Mouse (Mus musculus) limb, embryonic 14.5 days (tissue): ENCODE measurements around the gene Pip4k2b. TPM values are rescaled to one million over a fixed set of nuclear protein-coding genes. Genes with fewer than 3 reads are reported as not detected.

Experiments used
- ATAC-seq: fragments of 200-750 bp; cut with Nextera tagmentation; 2 replicates; pipeline ENCODE4 v1.8.0; 2017; ENCODE audit warnings: low read depth, moderate number of reproducible peaks, moderate TSS enrichment; ENCODE audit not compliant: low FRiP score
- DNase-seq: peaks from one replicate; pipeline ENCODE4 v3.0.0-alpha.2; 2015; ENCODE audit warnings: low spot score
- H3K27ac ChIP-seq: fragments of 300-500 bp; sonication (generic); replicated peaks from 2 replicates; pipeline ENCODE4 v1.5.1; 2014; ENCODE audit warnings: low read depth, mild to moderate bottlenecking, low read length, moderate library complexity, mixed read lengths
- H3K27me3 ChIP-seq: fragments of 300-500 bp; sonication (generic); 2 replicates; pipeline ENCODE4 v1.6.1; 2014; ENCODE audit warnings: low read length, mixed read lengths; ENCODE audit not compliant: control insufficient read depth, insufficient read depth
- H3K36me3 ChIP-seq: fragments of 300-500 bp; sonication (generic); 2 replicates; pipeline ENCODE4 v1.6.1; 2014; ENCODE audit warnings: mild to moderate bottlenecking, low read length, moderate library complexity, mixed read lengths; ENCODE audit not compliant: control insufficient read depth, insufficient read depth
- H3K4me1 ChIP-seq: fragments of 300-500 bp; sonication (generic); 2 replicates; pipeline ENCODE4 v1.6.1; 2014; ENCODE audit warnings: antibody characterized with exemption, low read length, mixed read lengths; ENCODE audit not compliant: control insufficient read depth, insufficient read depth
- H3K4me2 ChIP-seq: fragments of 300-500 bp; sonication (generic); replicated peaks from 2 replicates; pipeline ENCODE4 v1.6.1; 2014; ENCODE audit warnings: low read depth, mild to moderate bottlenecking, low read length, moderate library complexity; ENCODE audit not compliant: severe bottlenecking
- H3K4me3 ChIP-seq: fragments of 300-500 bp; sonication (generic); replicated peaks from 2 replicates; pipeline ENCODE4 v1.5.1; 2014; ENCODE audit warnings: low read length
- H3K9ac ChIP-seq: fragments of 300-500 bp; sonication (generic); 2 replicates; pipeline ENCODE4 v1.6.1; 2014; ENCODE audit warnings: mild to moderate bottlenecking, low read depth, low read length, moderate library complexity; ENCODE audit not compliant: severe bottlenecking
- H3K9me3 ChIP-seq: fragments of 300-500 bp; sonication (generic); 2 replicates; pipeline ENCODE4 v1.6.1; 2016; ENCODE audit warnings: low read length; ENCODE audit not compliant: control insufficient read depth
- POLR2A ChIP-seq: fragments of 200-500 bp; IDR thresholded peaks from 2 replicates; pipeline ENCODE4 v1.8.0; 2012; ENCODE audit warnings: inconsistent platforms, mild to moderate bottlenecking, moderate library complexity, borderline replicate concordance; ENCODE audit not compliant: insufficient read depth, insufficient read length; ENCODE audit errors: extremely low read depth
- WGBS: fragments of 180-500 bp; shearing (Covaris S2); extraction: QIAGEN DNeasy Blood & Tissue Kit; methylation state at CpG from one replicate; pipeline ENCODE4 v1.1.7; 2014; 5-methylcytosine and 5-hydroxymethylcytosine counted together
- polyA plus RNA-seq, 2 experiments: library from polyadenylated mRNA; depleted of rRNA in 1 of 2; stranded (reverse) in 1 of 2; unstranded in 1 of 2; fragments of >200 nt; fragmentation: Nextera tagmentation in 1 of 2; extraction: Ambion mirVana in 1 of 2; gene quantifications; 2 replicates each; pipeline versions ENCODE4 v1.2.1 to v1.2.3; 2012 to 2014

Pip4k2b gene
- polyA plus RNA-seq, 2 experiments = 2.2 to 34.4 TPM

- no peak for TF ChIP-seq POLR2A
- no peaks in the 10 kb centered on the region for H3K27me3 ChIP-seq
- H3K36me3 ChIP-seq = peaks cover 88% of the 10 kb centered on the region
- H3K9me3 ChIP-seq = no peaks in the 10 kb centered on the region
- H3K4me1 ChIP-seq = no peaks in the 10 kb centered on the region
- no peak for DNase-seq
- H3K4me2 ChIP-seq = no peak overlapping the region
- no peak overlapping the region for H3K4me3 ChIP-seq
- no peak overlapping the region for H3K27ac ChIP-seq
- no peak overlapping the region for H3K9ac ChIP-seq
- WGBS = 92% methylated on average over 8 of the region's 8 CpGs
- ATAC-seq = no peak
Measured at GRCm38 (mm10) chr11:97753277-97753676, 8.8 kb upstream of the Pip4k2b start.

- ATAC-seq (no peak), DNase-seq (no peak)
- no peak for TF ChIP-seq POLR2A
- H3K4me1 ChIP-seq = peaks cover 3% of the 10 kb centered on the region
- no peak overlapping the region for H3K4me3 ChIP-seq
- H3K36me3 ChIP-seq = peaks cover 69% of the 10 kb centered on the region
- no peak overlapping the region for H3K27ac ChIP-seq
- WGBS = 90% methylated on average over 5 of the region's 5 CpGs
- H3K9me3 ChIP-seq = no peaks in the 10 kb centered on the region
- no peaks in the 10 kb centered on the region for H3K27me3 ChIP-seq
- no peak overlapping the region for H3K9ac ChIP-seq
- no peak overlapping the region for H3K4me2 ChIP-seq
Measured at GRCm38 (mm10) chr11:97748496-97748895, 4.0 kb upstream of the Pip4k2b start.

GRCm38 (mm10) chr11:97747773-97748172 is 3.3 kb upstream of the Pip4k2b start:
- H3K4me3 ChIP-seq = no peak overlapping the region
- H3K36me3 ChIP-seq = peaks cover 62% of the 10 kb centered on the region
- TF ChIP-seq POLR2A = no peak
- no peak overlapping the region for H3K27ac ChIP-seq
- ATAC-seq = no peak
- H3K9me3 ChIP-seq = no peaks in the 10 kb centered on the region
- no peak overlapping the region for H3K9ac ChIP-seq
- no peaks in the 10 kb centered on the region for H3K27me3 ChIP-seq
- no peak for DNase-seq
- WGBS = 93% methylated on average over 8 of the region's 8 CpGs
- H3K4me2 ChIP-seq = no peak overlapping the region
- peaks cover 10% of the 10 kb centered on the region for H3K4me1 ChIP-seq

GRCm38 (mm10) chr11:97745331-97745721 is 822 bp upstream of the Pip4k2b start:
- H3K9ac ChIP-seq = no peak overlapping the region
- peaks cover 42% of the 10 kb centered on the region for H3K36me3 ChIP-seq
- ATAC-seq (no peak), DNase-seq (no peak)
- TF ChIP-seq POLR2A = no peak
- no peaks in the 10 kb centered on the region for H3K27me3 ChIP-seq
- peak overlapping the region; percentile 80 for H3K4me3 ChIP-seq
- no peaks in the 10 kb centered on the region for H3K9me3 ChIP-seq
- 8% methylated on average over 13 of the region's 13 CpGs for WGBS
- peaks cover 15% of the 10 kb centered on the region for H3K4me1 ChIP-seq
- peak overlapping the region; percentile 51 for H3K4me2 ChIP-seq
- no peak overlapping the region for H3K27ac ChIP-seq

GRCm38 (mm10) chr11:97744718-97745330 is 320 bp upstream of the Pip4k2b start:
- peaks cover 15% of the 10 kb centered on the region for H3K4me1 ChIP-seq
- peak; percentile 99 for DNase-seq
- H3K9ac ChIP-seq = peak overlapping the region; percentile 83
- peak overlapping the region; percentile 80 for H3K4me3 ChIP-seq
- peaks cover 37% of the 10 kb centered on the region for H3K36me3 ChIP-seq
- no peaks in the 10 kb centered on the region for H3K9me3 ChIP-seq
- ATAC-seq = peak; percentile 96
- H3K27me3 ChIP-seq = no peaks in the 10 kb centered on the region
- no peak for TF ChIP-seq POLR2A
- peak overlapping the region; percentile 51 for H3K4me2 ChIP-seq
- under 1% methylated on average over 26 of the region's 57 CpGs for WGBS
- H3K27ac ChIP-seq = peak overlapping the region; percentile 93
